Mouse (Mus musculus) megakaryocyte progenitor cell, adult 5-6 weeks (primary cell): ENCODE results near the gene Dgkk. TPM values are rescaled to one million over a fixed set of nuclear protein-coding genes. Genes with fewer than 3 reads are reported as not detected.
A peak's percentile ranks its signal among the peaks of the same experiment; 100 is the strongest.
"Not testable (repeated sequence)": the region's sequence is repeated elsewhere in the genome, so short reads cannot be mapped to it uniquely, and the experiment has no call there.

Experiments used
- ATAC-seq: replicated peaks from 2 replicates; pipeline ENCODE4 v1.8.0; 2016; ENCODE audit warnings: mild to moderate bottlenecking, moderate TSS enrichment, inconsistent platforms; ENCODE audit not compliant: poor library complexity
- total RNA-seq, 2 experiments: library from RNA; stranded (forward) in 1 of 2; stranded (reverse) in 1 of 2; fragments of 157-497, 149-512 nt in 1 of 2; fragments of 200-1000 nt in 1 of 2; gene quantifications; 2 replicates each; pipeline versions ENCODE4 v1.2.3 to v1.2.4; 2015 to 2017

Dgkk gene
- total RNA-seq (2015) (0.34 TPM in 1 of 2 replicates, not detected in the other), total RNA-seq (2017) (not detected in 2 replicates)

DNA sequence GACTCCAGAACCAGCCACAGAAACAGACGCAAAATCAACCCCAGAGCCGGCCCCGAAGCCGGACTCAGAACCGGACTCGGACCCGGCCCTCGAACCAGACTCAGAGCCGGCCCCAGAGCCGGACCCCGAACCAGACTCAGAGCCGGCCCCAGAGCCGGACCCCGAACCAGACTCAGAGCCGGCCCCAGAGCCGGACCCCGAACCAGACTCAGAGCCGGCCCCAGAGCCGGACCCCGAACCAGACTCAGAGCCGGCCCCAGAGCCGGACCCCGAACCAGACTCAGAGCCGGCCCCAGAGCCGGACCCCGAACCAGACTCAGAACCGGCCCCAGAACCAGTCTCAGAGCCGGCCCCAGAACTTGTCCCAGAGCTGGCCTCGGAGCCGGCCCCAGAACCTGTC lies at the start of gene Dgkk:
Dgkk (plus strand) TSS at position 301 of the 400 bp plus-strand sequence.
- ATAC-seq: not testable (repeated sequence)

DNA sequence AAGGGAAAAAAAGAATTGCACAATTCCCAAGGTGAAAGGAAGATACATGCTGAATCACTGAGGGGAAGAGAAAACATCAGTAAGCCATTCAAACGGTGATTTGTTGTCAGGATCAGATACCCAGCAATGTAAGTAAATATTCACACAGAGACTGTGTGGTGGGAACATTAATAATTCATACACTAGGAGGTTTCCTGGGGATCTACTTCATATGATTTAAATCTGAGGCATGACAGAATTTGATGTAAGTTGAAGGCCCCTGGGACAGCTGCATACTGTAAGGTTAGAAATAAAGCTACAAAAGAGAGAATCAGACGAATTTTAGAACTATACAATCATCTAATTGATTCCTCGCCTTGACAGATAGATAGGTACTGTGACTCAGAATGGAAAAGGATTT lies 45.1 kb upstream of the Dgkk start:
- ATAC-seq: no peak

DNA sequence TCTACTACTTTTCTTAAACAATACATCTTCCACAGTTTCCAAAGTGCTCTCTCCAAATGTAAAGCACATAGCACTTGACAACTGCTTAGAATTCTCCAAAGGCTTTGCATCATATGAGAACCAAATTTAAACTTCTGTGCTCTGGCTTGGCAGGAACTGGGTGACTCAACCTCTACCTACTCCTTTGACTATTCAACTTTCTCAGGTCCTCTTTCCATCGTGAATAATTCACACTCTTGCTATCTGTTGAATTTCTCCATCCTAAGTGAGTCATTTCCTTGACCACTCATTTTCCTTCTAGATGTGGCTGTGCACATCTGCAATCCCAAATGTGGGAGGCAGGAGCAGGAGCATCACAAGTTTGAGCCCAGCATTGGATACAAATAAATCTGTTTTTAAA lies 28.4 kb upstream of the Dgkk start:
- no peak for ATAC-seq

DNA sequence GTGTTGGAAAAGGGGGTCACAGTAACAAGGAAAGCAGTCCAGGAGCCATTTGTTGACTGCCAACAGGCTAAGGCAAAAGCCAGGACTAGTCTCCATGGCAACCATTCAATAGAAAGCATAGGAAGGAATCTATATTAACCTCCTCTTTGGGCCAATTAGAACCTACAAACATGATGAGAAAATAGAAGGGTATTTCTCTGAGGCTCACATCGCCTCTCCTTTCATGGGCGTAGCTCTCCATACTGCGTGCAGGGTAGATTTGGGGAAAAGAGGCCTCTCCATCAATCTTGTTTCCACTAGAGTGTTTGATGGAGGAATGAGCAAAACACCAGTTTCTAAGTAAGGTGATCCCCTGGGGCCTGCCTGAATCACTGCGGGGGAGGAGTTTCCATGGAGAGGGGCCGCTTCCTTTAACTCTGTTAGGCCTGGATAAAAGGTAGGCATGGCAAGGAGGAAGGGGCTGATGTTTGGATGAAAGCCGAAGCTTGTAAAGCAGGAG lies 27.5 kb upstream of the Dgkk start:
- ATAC-seq: no peak

DNA sequence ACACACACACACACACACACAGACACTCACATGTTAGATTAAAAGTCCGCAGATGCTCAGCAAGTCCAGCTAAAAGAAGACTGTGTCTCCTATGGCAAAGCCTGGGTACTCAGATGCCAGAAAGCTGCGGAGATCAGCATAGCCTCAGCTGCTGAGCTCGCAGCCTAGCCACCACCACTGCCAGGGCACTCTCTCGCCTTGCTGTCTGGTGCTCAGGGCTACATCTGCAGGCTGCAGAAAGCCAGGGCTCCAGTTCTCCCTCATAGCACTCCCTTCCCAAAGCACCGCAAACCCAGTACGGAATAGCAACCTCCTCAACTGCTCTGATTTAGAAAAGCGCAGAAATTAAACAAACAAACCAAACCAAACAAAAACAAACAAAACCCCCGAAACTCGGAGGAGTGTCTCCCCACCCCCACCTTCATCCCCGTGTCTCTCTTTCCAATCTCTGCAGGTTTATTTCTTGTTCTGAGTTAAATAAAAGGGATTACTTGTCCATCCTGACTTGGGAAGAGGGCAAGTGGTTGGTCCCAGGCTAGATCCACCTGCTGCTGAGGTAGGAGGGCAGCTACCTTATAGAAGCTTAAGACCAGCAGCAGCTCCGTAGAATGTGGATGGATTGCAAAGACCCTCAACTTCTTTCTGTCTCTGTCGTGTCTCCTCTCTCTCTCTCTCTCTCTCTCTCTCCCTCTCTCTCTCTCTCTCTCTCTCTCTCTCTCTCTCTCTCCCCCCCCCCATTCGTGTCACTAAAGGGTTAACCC lies 1.4 kb upstream of the Dgkk start:
- ATAC-seq: no peak

DNA sequence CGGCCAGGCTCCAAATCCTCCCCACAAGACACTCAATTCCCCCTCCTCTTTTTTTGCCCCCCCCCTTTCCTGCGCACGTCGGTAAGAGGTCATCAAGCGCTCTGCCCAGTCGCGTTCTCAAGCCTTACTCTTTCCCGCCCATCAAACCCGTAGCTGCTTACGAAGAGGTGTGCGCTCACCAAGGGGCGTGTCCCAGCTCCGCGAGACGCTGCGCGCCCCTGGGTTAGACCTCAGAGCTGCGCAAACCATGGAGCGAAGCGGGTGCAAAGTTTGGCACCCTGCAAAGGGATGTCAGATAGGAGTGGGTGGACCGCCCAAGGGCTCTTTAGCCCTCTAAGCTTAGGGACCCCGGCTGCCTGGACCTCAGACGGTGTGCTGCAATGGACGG lies 862 bp upstream of the Dgkk start:
- ATAC-seq: peak; percentile 64

DNA sequence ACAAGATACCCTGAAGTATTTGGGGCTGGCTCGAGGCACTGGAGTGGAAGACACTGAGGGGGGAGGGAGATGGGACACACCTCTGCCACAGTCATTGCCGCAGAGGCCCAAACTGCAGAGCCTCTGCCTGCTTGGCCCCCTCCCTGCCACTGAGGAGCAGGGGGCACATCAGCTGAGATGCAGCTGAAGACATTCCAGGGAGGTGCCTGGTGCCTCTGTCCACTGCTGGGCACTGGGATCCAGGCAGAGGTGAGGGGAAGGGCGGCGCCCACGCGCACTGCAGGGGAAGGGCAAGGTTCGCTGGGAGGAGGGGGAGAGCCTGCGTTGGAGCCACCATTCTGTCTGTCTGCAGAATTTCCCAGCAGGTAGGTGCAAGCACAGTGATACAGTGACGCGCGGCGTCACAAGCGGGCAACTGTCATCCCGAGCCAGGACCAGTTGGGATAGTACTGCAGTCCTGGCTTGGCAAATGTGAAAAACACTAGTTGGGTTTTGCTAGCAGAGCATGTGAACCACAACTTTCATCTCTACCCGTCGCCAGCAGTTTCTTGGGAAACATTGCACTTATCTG lies 948 bp downstream of the Dgkk start:
- no peak for ATAC-seq

DNA sequence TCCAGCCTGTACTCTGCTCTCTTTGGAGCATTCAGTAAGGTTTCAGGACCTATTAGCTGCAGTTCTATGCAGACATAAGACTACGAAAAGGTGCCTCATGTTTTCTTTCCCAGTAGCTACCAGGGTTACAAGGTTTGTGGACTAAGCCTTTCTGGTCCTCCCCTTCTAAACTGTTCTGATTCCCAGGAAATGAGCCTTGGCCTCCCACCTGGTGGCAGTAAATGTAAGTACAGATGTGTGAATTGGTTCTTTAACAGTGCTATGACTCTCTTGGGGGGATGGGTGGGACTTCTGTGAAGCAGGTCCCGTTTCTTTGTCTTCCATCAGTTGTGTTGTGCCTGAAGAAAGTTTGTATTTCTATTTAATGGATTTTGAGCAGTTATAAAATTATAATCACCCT lies 53.4 kb downstream of the Dgkk start:
- no peak for ATAC-seq

DNA sequence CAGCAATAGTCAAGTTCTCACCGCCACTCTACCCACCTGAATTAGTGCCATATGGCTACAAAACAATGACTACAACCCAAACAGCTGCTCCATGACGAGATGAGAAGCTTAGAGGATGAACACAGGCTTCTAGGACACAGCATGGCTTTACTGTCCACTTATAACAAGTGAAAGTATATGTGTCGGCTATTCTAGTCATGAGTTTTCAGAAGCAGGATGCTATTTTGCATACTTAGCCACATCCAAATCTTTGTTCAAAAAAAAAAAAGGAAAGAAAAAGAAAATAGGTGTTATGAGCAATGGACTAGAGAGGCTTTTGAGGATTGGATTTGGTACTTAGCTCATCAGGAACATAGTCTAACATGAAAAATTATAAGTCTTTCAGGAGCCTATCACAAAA lies 74.4 kb downstream of the Dgkk start:
- no peak for ATAC-seq

DNA sequence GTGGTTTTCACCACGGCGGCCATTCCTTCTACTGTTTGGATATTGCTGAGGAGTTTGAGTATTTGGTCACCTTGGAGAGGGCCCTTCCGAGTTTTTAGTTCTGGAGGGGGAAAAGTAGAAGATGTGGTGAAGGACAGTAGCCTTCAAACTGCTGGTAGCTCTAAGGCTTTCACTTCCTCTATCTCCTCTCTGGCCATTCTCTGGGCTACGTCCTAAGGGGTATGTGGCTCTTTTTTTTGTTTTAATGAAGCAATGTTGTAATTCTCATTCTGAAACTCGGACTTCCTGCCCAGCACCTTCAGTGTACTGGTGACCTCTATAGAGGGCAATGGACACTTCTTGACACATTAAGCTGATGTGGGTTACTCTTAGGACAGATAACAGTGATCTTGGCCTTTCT lies 75.0 kb downstream of the Dgkk start:
- ATAC-seq: peak; percentile 76

DNA sequence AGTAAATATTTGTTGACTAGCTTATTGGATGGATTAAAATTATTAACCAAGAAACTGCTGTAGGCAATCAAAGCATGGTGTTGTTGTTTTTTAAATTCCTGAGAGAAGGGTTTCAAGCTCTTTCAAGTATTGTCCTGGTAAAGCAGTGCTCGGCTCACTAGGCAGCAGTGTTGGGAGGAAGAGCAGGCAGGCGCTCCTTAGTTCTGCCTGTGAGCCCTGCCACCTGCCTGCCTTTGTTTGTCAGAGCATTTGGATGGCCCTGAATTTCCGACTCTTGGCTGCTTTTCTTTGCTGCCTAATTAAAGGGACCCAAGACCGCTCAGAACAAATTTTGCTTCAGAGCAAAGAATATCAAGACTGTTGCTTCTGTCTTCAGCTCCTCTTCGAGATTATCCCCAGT lies 114.8 kb downstream of the Dgkk start:
- ATAC-seq: no peak

DNA sequence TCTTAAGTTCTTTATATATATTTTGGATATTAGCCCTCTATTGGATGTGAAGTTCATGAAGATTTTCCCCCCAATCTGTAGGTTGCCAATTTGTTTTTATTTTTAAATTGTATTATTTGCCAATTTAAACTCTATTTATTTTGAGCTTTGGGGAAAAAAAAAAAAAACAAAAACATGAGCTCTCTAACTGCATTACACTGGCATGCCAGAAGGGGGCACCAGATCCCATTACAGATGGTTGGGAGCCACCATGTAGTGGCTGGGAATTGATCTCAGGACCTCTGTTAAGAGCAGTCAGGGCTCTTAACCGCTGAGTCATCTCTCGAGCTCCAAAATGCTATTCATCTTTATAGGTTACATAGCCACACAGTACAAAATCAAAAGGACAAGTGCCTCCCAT lies 131.9 kb downstream of the Dgkk start:
- no peak for ATAC-seq

DNA sequence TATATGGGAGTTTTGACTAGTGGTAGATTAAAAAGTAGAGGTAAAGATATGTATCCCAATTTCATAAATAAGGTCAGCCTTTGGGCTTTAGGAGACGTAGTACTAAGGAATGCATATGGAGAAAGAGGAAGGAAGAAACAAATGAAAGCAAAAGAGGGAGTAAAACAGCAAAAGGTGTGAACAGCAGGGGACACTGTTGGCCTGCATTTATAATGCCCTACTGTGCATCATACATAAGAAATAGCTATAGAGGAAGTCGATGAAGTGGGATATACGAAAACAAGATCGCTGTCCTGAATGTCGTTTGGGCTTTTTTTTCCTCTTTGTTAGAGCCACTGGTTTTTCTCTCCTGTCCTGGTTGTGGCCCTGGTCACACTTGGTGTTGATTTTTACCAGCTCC lies 143.1 kb downstream of the Dgkk start:
- ATAC-seq: peak; percentile 94

DNA sequence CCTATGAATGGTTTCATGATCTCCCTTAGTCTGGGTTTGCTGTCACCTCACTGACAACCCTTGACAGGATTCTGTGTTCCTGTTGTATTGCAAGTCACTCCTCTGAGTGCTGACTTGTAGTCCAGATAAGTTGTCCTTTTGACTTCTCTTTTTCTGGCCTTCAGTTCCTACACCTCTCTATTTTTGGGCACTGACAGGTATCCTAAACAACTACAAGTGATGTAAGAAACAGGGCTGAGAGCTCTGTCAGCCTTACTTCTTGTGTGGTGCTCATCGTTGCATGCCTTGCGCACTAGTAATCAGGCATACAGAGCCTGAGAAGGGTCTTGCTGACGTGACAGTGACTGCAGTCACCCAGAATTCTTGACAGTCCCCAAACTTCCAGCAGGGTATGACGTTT lies 147.1 kb downstream of the Dgkk start:
- no peak for ATAC-seq

DNA sequence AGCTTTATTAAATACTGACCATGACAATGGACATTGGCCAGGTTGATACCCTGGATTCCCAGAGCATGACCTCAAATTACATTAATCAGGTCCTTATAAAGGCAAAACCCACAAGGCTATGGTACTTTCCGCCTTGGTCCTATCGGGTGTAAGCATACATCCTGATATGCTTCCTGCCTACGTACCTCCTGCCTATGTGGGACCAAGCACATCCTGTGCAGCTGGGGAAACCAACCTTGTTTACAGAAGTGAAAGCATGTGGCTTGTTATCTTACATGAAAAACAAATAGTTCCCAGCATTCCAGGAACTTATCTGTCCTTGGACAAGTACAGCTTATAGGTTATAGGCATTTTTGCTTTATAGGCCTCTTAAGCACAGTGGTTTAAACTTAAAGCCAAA lies 189.5 kb downstream of the Dgkk start:
- peak; percentile 73 for ATAC-seq

DNA sequence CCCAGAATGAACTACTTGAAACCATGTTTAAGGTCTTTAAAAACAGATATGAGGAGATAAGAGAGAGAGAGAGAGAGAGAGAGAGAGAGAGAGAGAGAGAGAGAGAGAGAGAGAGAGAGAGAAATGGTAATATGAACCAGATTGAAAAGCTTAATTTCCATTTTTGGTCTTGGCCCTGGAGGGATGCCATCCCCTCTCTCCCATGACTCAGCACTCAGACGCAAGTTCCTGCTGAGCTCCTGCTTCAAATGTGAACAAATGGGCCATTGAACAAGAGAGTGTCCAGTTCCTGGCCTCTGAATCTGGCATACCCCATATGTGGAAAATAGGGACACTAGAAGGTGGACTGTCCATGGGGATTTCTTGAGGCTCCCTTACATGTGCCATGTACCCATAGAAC lies 192.8 kb downstream of the Dgkk start:
- ATAC-seq: no peak

DNA sequence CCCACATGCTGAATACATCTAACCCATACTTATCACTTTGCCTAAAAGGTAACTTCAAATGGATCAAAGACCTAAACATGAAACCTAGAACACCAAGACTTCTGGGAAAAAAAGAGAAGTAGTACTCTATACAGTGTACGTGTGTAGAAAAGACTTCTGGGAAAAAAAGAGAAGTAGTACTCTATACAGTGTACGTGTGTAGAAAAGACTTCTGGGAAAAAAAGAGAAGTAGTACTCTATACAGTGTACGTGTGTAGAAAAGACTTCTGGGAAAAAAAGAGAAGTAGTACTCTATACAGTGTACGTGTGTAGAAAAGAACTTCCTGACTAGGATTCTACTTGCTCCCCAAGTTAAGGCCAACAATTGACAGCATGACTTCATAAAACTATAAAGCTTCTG lies 204.8 kb downstream of the Dgkk start:
- peak; percentile 69 for ATAC-seq
